8 mouse cellular contexts compared by ENCODE assay signal in genomic region chr4:126752024-126752607, GRCm38 (mm10). TPM values are rescaled to one million over a fixed set of nuclear protein-coding genes. Genes with fewer than 3 reads are reported as not detected.
DNase-seq lines count a peak whose midpoint lies in the region; ATAC-seq and TF ChIP-seq lines count a peak whose summit lies in the region.

No protein-coding gene starts in this region.

- TF ChIP-seq CTCF in MEL (IDR thresholded peaks at IDR 0.05 in 2 of 3, conservative IDR thresholded peaks at IDR 0.05 in 1 of 3; ENCODE audit: control insufficient read depth in 1 of 3, insufficient read depth in 1 of 3, low read depth in 2 of 3, low read length in 3 of 3, poor library complexity in 1 of 3, severe bottlenecking in 1 of 3): no peak
- TF ChIP-seq CTCF in cortical plate, adult 2 months (IDR thresholded peaks at IDR 0.05; ENCODE audit: extremely low read depth, insufficient read depth, low read length): no peak

- DNase-seq in kidney, adult 11 months: no peak
- DNase-seq in MEL (ENCODE audit: low read depth, low spot score): peak; percentile 42
- DNase-seq in neural tube, embryonic 10.5 days (ENCODE audit: extremely low spot score, low spot score): peak; percentile 44
- DNase-seq in urinary bladder, postnatal 14 days (ENCODE audit: low spot score): no peak
- no peak for DNase-seq in urinary bladder, adult 18-20 months (ENCODE audit: low spot score in 2 of 2)

- peak overlapping the region; percentile 63 for H3K9ac ChIP-seq in kidney, embryonic 15.5 days
- H3K9ac ChIP-seq in MEL (ENCODE audit: control insufficient read depth, low read depth, low read length, poor library complexity, severe bottlenecking): peak overlapping the region; percentile 79
- H3K9ac ChIP-seq in intestine, embryonic 16.5 days (ENCODE audit: low read depth, low read length): peak overlapping the region; percentile 94

- H3K4me2 ChIP-seq in kidney, embryonic 15.5 days: peak overlapping the region; percentile 82
- H3K4me2 ChIP-seq in intestine, embryonic 16.5 days (ENCODE audit: low read depth, low read length): peak overlapping the region; percentile 100

- TF ChIP-seq POLR2A in MEL (IDR thresholded peaks at IDR 0.05; ENCODE audit: control insufficient read depth in 1 of 2, insufficient read depth in 1 of 2, low read depth in 1 of 2, low read length in 2 of 2, poor library complexity in 1 of 2): no peak
- no peak for TF ChIP-seq POLR2A in cortical plate, adult 2 months (IDR thresholded peaks at IDR 0.05; ENCODE audit: extremely low read depth, insufficient read depth, low read length)

- no peak for ATAC-seq in kidney, embryonic 15.5 days (replicated peaks; ENCODE audit: low FRiP score)
- ATAC-seq in intestine, embryonic 16.5 days: no peak

- no peaks in the 10 kb centered on the region for H3K9me3 ChIP-seq in kidney, embryonic 15.5 days (replicated peaks)
- no peaks in the 10 kb centered on the region for H3K9me3 ChIP-seq in MEL (replicated peaks; ENCODE audit: insufficient read depth, low read length)
- H3K9me3 ChIP-seq in intestine, embryonic 16.5 days (ENCODE audit: control insufficient read depth, low read length): no peaks in the 10 kb centered on the region

- 0 out of 2 replicates have a peak overlapping the region, but pooled peaks have one; percentile 95 for H3K27ac ChIP-seq in kidney, embryonic 15.5 days
- no peak overlapping the region for H3K27ac ChIP-seq in MEL (ENCODE audit: control insufficient read depth, low read depth, low read length)
- peak overlapping the region; percentile 71 for H3K27ac ChIP-seq in cortical plate, adult 2 months (ENCODE audit: insufficient read depth, low read length)
- no peak overlapping the region for H3K27ac ChIP-seq in intestine, embryonic 16.5 days (ENCODE audit: low read length)

- peaks cover 14% of the 10 kb centered on the region for H3K79me2 ChIP-seq in MEL (ENCODE audit: control insufficient read depth, insufficient read depth, low read length, poor library complexity)

- TF ChIP-seq EP300 in MEL (IDR thresholded peaks at IDR 0.05; ENCODE audit: low read depth in 1 of 2, low read length in 2 of 2): no peak

- peak overlapping the region; percentile 96 for H3K4me3 ChIP-seq in kidney, embryonic 15.5 days (replicated peaks)
- peak overlapping the region; percentile 87 to 93 for H3K4me3 ChIP-seq in MEL (ENCODE audit: control insufficient read depth in 1 of 2, insufficient read depth in 1 of 2, low read depth in 2 of 2, low read length in 2 of 2)
- H3K4me3 ChIP-seq in cortical plate, adult 2 months (ENCODE audit: insufficient read depth, low read length): peak overlapping the region; percentile 96
- H3K4me3 ChIP-seq in intestine, embryonic 16.5 days (ENCODE audit: low read length): peak overlapping the region; percentile 96

- WGBS in kidney, embryonic 15.5 days: 4% methylated on average over 13 of the region's 13 CpGs
- WGBS in intestine, embryonic 16.5 days: 6% methylated on average over 13 of the region's 13 CpGs

- peaks cover 33% of the 10 kb centered on the region for H3K36me3 ChIP-seq in kidney, embryonic 15.5 days
- peaks cover 0 to 7% of the 10 kb centered on the region in 2 experiments; a peak in 2 of 4 replicates for H3K36me3 ChIP-seq in MEL (ENCODE audit: control insufficient read depth in 1 of 2, insufficient read depth in 2 of 2, low read length in 2 of 2)
- H3K36me3 ChIP-seq in intestine, embryonic 16.5 days (ENCODE audit: control insufficient read depth, insufficient read depth, low read length): peaks cover 6% of the 10 kb centered on the region; the same call in 1 of the 2 replicates

- H3K27me3 ChIP-seq in kidney, embryonic 15.5 days: no peaks in the 10 kb centered on the region
- H3K27me3 ChIP-seq in MEL (ENCODE audit: control insufficient read depth in 1 of 2, insufficient read depth in 2 of 2, low read length in 2 of 2): no peaks in the 10 kb centered on the region
- no peaks in the 10 kb centered on the region for H3K27me3 ChIP-seq in intestine, embryonic 16.5 days (replicated peaks; ENCODE audit: control insufficient read depth, insufficient read depth, low read length)

- TF ChIP-seq RAD21 in MEL (IDR thresholded peaks at IDR 0.05; ENCODE audit: low read depth, low read length): no peak

- peaks cover 50% of the 10 kb centered on the region for H3K4me1 ChIP-seq in kidney, embryonic 15.5 days
- H3K4me1 ChIP-seq in MEL (ENCODE audit: control insufficient read depth in 1 of 2, insufficient read depth in 2 of 2, low read length in 2 of 2): peaks cover 0 to 8% of the 10 kb centered on the region in 2 experiments; a peak in 2 of 4 replicates
- peaks cover 6% of the 10 kb centered on the region; the same call in 1 of the 2 replicates for H3K4me1 ChIP-seq in cortical plate, adult 2 months (ENCODE audit: control insufficient read depth, insufficient read depth, low read length)
- peaks cover 32% of the 10 kb centered on the region for H3K4me1 ChIP-seq in intestine, embryonic 16.5 days (ENCODE audit: control insufficient read depth, insufficient read depth, low read length)

TF ChIP-seq in MEL, 35 proteins besides CTCF, POLR2A, EP300 and RAD21:
- TF ChIP-seq CHD1 (IDR thresholded peaks at IDR 0.05; ENCODE audit: low read depth, low read length): no peak
- no peak for TF ChIP-seq ZC3H11A (IDR thresholded peaks at IDR 0.05; ENCODE audit: low read depth, low read length)
- TF ChIP-seq POLR2AphosphoS5 (IDR thresholded peaks at IDR 0.05; ENCODE audit: borderline replicate concordance, low read depth, low read length): no peak
- no peak for TF ChIP-seq UBTF (IDR thresholded peaks at IDR 0.05; ENCODE audit: borderline replicate concordance, insufficient read depth, low read depth, low read length)
- no peak for TF ChIP-seq USF1 (IDR thresholded peaks at IDR 0.05; ENCODE audit: low read depth, low read length)
- no peak for TF ChIP-seq GATA1 (IDR thresholded peaks at IDR 0.05; ENCODE audit: low read depth, low read length)
- no peak for TF ChIP-seq POLR2AphosphoS2 (IDR thresholded peaks at IDR 0.05; ENCODE audit: low read length)
- no peak for TF ChIP-seq GABPA (IDR thresholded peaks at IDR 0.05; ENCODE audit: low read depth, low read length)
- no peak for TF ChIP-seq E2F4 (IDR thresholded peaks at IDR 0.05; ENCODE audit: borderline replicate concordance, low read depth, low read length)
- no peak for TF ChIP-seq TCF12 (IDR thresholded peaks at IDR 0.05; ENCODE audit: low read depth, low read length)
- no peak for TF ChIP-seq ETS1 (IDR thresholded peaks at IDR 0.05; ENCODE audit: low read depth, low read length)
- no peak for TF ChIP-seq TAL1 (IDR thresholded peaks at IDR 0.05; ENCODE audit: low read length)
- TF ChIP-seq ZNF384 (IDR thresholded peaks at IDR 0.05; ENCODE audit: low read depth, low read length): no peak
- no peak for TF ChIP-seq SIN3A (IDR thresholded peaks at IDR 0.05; ENCODE audit: low read length)
- TF ChIP-seq NRF1 (IDR thresholded peaks at IDR 0.05; ENCODE audit: insufficient read depth, low read depth, low read length, poor library complexity, severe bottlenecking): no peak
- no peak for TF ChIP-seq MEF2A (IDR thresholded peaks at IDR 0.05; ENCODE audit: extremely low read depth, insufficient replicate concordance, low read depth, low read length, poor library complexity, severe bottlenecking)

RNA-seq across cellular contexts. Expression of gene Ncdn, which starts 1.1 kb away (rescaled TPM):
- polyA plus RNA-seq in kidney, embryonic 15.5 days (2015; fragmentation: Nextera tagmentation; extraction: Ambion mirVana): 27.1 and 28.2 TPM in 2 replicates
- 24.3 and 27.3 TPM in 2 replicates for total RNA-seq in MEL (2012; rRNA removed)
- polyA plus RNA-seq in MEL (2012; ENCODE audit: insufficient read depth in 1 of 2, insufficient read length in 2 of 2, low read depth in 1 of 2, low replicate concordance in 2 of 2, missing spikeins in 1 of 2): 10 to 100 TPM in 1 of 2 experiments, not detected in 1; 36.2 TPM
- polyA plus RNA-seq in cortical plate, adult 2 months (2012; rRNA removed): 896 and 954 TPM in 2 replicates
- polyA plus RNA-seq in intestine, embryonic 16.5 days (2015; fragmentation: Nextera tagmentation; extraction: Ambion mirVana): 25.6 and 27.4 TPM in 2 replicates

RNA-seq across cellular contexts. Expression of gene AU040320, which starts 1.2 kb away (rescaled TPM):
- polyA plus RNA-seq in kidney, embryonic 15.5 days (2015; fragmentation: Nextera tagmentation; extraction: Ambion mirVana): 24.5 and 27.8 TPM in 2 replicates
- total RNA-seq in MEL (2012; rRNA removed): 9.7 and 10.2 TPM in 2 replicates
- polyA plus RNA-seq in MEL (2012; ENCODE audit: insufficient read depth in 1 of 2, insufficient read length in 2 of 2, low read depth in 1 of 2, low replicate concordance in 2 of 2, missing spikeins in 1 of 2): 10 to 100 TPM in 1 of 2 experiments, not detected in 1; 17.1 TPM
- 43.0 and 43.6 TPM in 2 replicates for polyA plus RNA-seq in cortical plate, adult 2 months (2012; rRNA removed)
- 36.4 and 44.0 TPM in 2 replicates for polyA plus RNA-seq in intestine, embryonic 16.5 days (2015; fragmentation: Nextera tagmentation; extraction: Ambion mirVana)

RNA-seq across cellular contexts. Expression of gene Tfap2e, which starts 16.1 kb away (rescaled TPM):
- polyA plus RNA-seq in kidney, embryonic 15.5 days (2015; fragmentation: Nextera tagmentation; extraction: Ambion mirVana): not detected in 2 replicates
- not detected in 2 replicates for total RNA-seq in MEL (2012; rRNA removed)
- polyA plus RNA-seq in MEL (2012; ENCODE audit: insufficient read depth in 1 of 2, insufficient read length in 2 of 2, low read depth in 1 of 2, low replicate concordance in 2 of 2, missing spikeins in 1 of 2): under 1 TPM in 1 of 2 experiments, not detected in 1; 0.03 TPM
- not detected in 2 replicates for polyA plus RNA-seq in cortical plate, adult 2 months (2012; rRNA removed)
- polyA plus RNA-seq in intestine, embryonic 16.5 days (2015; fragmentation: Nextera tagmentation; extraction: Ambion mirVana): not detected in 2 replicates

Comparison
In these comparisons a context has a peak if more than half of its experiments do, and no peak if none do; other contexts are left out.
1. H3K27ac ChIP-seq: peak in kidney, embryonic 15.5 days (single experiment) and cortical plate, adult 2 months (single experiment); none in MEL (single experiment) and intestine, embryonic 16.5 days (single experiment).
2. DNase-seq: peak in MEL (single experiment) and neural tube, embryonic 10.5 days (single experiment); none in kidney, adult 11 months (single experiment), urinary bladder, postnatal 14 days (single experiment) and urinary bladder, adult 18-20 months (0 of 2).
3. RNA of gene Ncdn, which starts 1.1 kb away (polyA plus RNA-seq): 896 to 954 TPM in cortical plate, adult 2 months; 36.2 TPM in MEL, 27.1 to 28.2 TPM in kidney, embryonic 15.5 days and 25.6 to 27.4 TPM in intestine, embryonic 16.5 days; every median in the first group is over 10 times any median in the second.
4. Peak in every context shown above with its lines, with median percentiles within 50 percentile points of each other: H3K4me3 ChIP-seq and H3K9ac ChIP-seq.